Mouse (Mus musculus): ENCODE results near the gene Bcl11b. TPM values are rescaled to one million over a fixed set of nuclear protein-coding genes. Genes with fewer than 3 reads are reported as not detected.
A peak's percentile ranks its signal among the peaks of the same experiment; 100 is the strongest.

The Bcl11b gene
- total RNA-seq (2014; rRNA removed), result 55.2 and 56.8 TPM in 2 replicates
- 18.9 and 19.0 TPM in 2 replicates for polyA plus RNA-seq (2015; fragmentation: Nextera tagmentation; extraction: Ambion mirVana)

DNA sequence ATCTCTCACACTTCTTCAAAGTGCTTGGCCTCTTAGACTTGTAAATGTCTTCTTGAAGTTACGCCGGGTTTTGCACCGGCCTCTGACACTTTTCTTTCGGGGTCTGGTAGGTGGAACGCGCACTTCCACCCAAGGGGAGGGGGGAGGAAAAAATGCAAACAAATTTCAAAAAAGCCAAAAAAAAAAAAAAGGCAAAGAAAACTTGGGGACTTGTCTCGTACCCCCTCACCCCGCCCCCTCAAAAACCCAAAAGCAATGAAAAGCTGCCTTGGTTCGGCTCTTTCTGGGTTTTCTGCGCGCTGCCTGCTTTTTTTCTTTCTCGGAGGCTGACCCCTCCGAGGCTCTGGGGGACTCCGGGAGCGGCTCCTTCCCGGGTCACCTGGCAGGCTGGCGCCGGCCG lies at the start of gene Bcl11b:
Gene Bcl11b (minus strand): TSS at position 120 of the 400 bp plus-strand sequence.
- H3K36me3 ChIP-seq (ENCODE audit: insufficient read depth, low read length), result no peaks in the 10 kb centered on the region
- H3K4me1 ChIP-seq (ENCODE audit: insufficient read depth, low read length), result 0 out of 2 replicates have a peak, but pooled peaks cover 2% of the 10 kb centered on the region
- H3K4me2 ChIP-seq (ENCODE audit: low read depth, low read length, poor library complexity, severe bottlenecking), result peak within 1 kb of the TSS; percentile 95
- peak within 1 kb of the TSS; percentile 81 for H3K4me3 ChIP-seq (ENCODE audit: low read depth, low read length)
- WGBS, result 0% methylated on average over 18 of the region's 19 CpGs
- 0 out of 2 replicates have a peak, but pooled peaks cover 3% of the 10 kb centered on the region for H3K27me3 ChIP-seq (ENCODE audit: insufficient read depth, low read length)
- no peaks in the 10 kb centered on the region for H3K9me3 ChIP-seq (ENCODE audit: low read length)
- TF ChIP-seq CTCF (IDR thresholded peaks at IDR 0.05), result no peak
- H3K27ac ChIP-seq (ENCODE audit: low read depth, low read length), result peak within 1 kb of the TSS; percentile 80
- DNase-seq (ENCODE audit: low spot score) (no peak), ATAC-seq (ENCODE audit: low FRiP score) (no peak)
- peak within 1 kb of the TSS; percentile 82 for H3K9ac ChIP-seq (replicated peaks; ENCODE audit: low read length, poor library complexity, severe bottlenecking)

DNA sequence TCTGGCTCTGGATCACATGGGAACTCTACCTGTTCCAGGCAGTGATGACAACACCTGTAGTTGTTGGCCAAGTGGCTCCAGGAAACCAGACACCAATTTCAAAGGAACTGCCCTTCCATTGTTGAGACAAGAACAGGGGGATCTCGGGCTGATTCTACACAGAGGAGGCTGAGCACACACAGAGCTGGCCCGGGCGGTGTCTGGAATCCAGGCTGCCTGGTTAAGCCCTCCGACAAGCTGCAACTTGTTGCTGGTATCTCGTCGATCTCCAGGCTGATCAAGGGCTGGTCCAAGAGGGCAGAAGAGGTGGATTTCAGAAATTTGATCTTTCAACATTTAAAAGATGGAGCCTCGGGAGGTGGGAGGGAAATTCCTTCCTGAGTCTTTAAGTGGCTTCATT lies 47.6 kb upstream of the Bcl11b start:
- no peak overlapping the region for H3K27ac ChIP-seq (ENCODE audit: low read depth, low read length)
- no peak overlapping the region for H3K4me3 ChIP-seq (ENCODE audit: low read depth, low read length)
- no peaks in the 10 kb centered on the region for H3K27me3 ChIP-seq (ENCODE audit: insufficient read depth, low read length)
- no peaks in the 10 kb centered on the region for H3K4me1 ChIP-seq (ENCODE audit: insufficient read depth, low read length)
- 70% methylated on average over 7 of the region's 7 CpGs for WGBS
- no peak for DNase-seq (ENCODE audit: low spot score)
- H3K36me3 ChIP-seq (ENCODE audit: insufficient read depth, low read length), result no peaks in the 10 kb centered on the region
- no peak overlapping the region for H3K9ac ChIP-seq (replicated peaks; ENCODE audit: low read length, poor library complexity, severe bottlenecking)
- no peak for ATAC-seq (ENCODE audit: low FRiP score)
- no peak overlapping the region for H3K4me2 ChIP-seq (ENCODE audit: low read depth, low read length, poor library complexity, severe bottlenecking)
- H3K9me3 ChIP-seq (ENCODE audit: low read length), result no peaks in the 10 kb centered on the region
- TF ChIP-seq CTCF (IDR thresholded peaks at IDR 0.05), result no peak

DNA sequence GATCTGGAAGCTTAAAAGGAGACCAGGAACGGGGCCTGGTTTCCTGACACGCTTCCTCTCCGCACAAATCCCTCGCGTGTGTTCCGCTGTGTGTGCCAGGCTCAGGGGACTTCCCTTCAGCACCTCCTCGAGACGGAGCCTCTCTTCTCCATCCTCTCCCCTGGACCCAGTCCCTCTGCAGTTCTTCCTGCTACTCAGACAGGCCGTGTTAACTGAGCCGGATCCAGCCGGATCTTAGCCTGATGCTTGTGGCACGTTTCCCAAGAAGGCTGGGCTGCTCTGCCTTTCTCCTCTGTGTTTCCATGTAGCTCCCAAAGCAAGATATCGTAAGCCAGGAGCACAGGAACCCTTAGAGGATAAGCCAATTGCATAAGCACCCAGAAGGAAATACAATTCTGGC lies 46.2 kb upstream of the Bcl11b start:
- ATAC-seq (ENCODE audit: low FRiP score) (no peak), DNase-seq (ENCODE audit: low spot score) (no peak)
- TF ChIP-seq CTCF (IDR thresholded peaks at IDR 0.05), result no peak
- no peaks in the 10 kb centered on the region for H3K27me3 ChIP-seq (ENCODE audit: insufficient read depth, low read length)
- no peaks in the 10 kb centered on the region for H3K4me1 ChIP-seq (ENCODE audit: insufficient read depth, low read length)
- no peak overlapping the region for H3K9ac ChIP-seq (replicated peaks; ENCODE audit: low read length, poor library complexity, severe bottlenecking)
- H3K4me3 ChIP-seq (ENCODE audit: low read depth, low read length), result no peak overlapping the region
- H3K4me2 ChIP-seq (ENCODE audit: low read depth, low read length, poor library complexity, severe bottlenecking), result no peak overlapping the region
- H3K36me3 ChIP-seq (ENCODE audit: insufficient read depth, low read length), result no peaks in the 10 kb centered on the region
- WGBS, result 70% methylated on average over 13 of the region's 13 CpGs
- no peaks in the 10 kb centered on the region for H3K9me3 ChIP-seq (ENCODE audit: low read length)
- H3K27ac ChIP-seq (ENCODE audit: low read depth, low read length), result no peak overlapping the region

DNA sequence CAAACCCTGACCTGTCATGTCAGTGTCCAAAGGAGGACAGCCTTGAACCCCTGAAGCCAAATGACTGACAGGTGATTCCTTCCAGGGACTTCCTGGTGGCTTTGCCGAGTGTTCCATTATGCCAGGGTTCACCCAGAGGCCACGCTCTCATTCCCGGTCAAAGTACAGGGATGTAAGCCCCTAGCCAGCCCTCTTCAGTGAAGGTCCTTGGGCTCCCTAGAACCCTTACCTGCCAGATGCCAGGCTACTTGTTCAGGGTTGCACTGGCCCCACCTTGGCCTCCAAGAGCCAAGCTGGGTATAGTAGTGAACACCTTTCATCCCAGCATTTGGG lies 38.8 kb upstream of the Bcl11b start:
- WGBS, result 80% methylated on average over 3 of the region's 3 CpGs
- H3K27me3 ChIP-seq (ENCODE audit: insufficient read depth, low read length), result no peaks in the 10 kb centered on the region
- TF ChIP-seq CTCF (IDR thresholded peaks at IDR 0.05), result no peak
- ATAC-seq (ENCODE audit: low FRiP score) (no peak), DNase-seq (ENCODE audit: low spot score) (no peak)
- H3K4me1 ChIP-seq (ENCODE audit: insufficient read depth, low read length), result no peaks in the 10 kb centered on the region
- no peaks in the 10 kb centered on the region for H3K9me3 ChIP-seq (ENCODE audit: low read length)
- H3K27ac ChIP-seq (ENCODE audit: low read depth, low read length), result no peak overlapping the region
- H3K4me3 ChIP-seq (ENCODE audit: low read depth, low read length), result no peak overlapping the region
- no peak overlapping the region for H3K4me2 ChIP-seq (ENCODE audit: low read depth, low read length, poor library complexity, severe bottlenecking)
- no peaks in the 10 kb centered on the region for H3K36me3 ChIP-seq (ENCODE audit: insufficient read depth, low read length)
- no peak overlapping the region for H3K9ac ChIP-seq (replicated peaks; ENCODE audit: low read length, poor library complexity, severe bottlenecking)

- Histone ChIP-seq H3K9ac (replicated peaks; ENCODE audit: low read length, poor library complexity, severe bottlenecking) (no peak overlapping the region), H3K4me1 (ENCODE audit: insufficient read depth, low read length) (no peaks in the 10 kb centered on the region), H3K36me3 (ENCODE audit: insufficient read depth, low read length) (no peaks in the 10 kb centered on the region), H3K4me3 (ENCODE audit: low read depth, low read length) (no peak overlapping the region), H3K9me3 (ENCODE audit: low read length) (no peaks in the 10 kb centered on the region), H3K4me2 (ENCODE audit: low read depth, low read length, poor library complexity, severe bottlenecking) (no peak overlapping the region), H3K27me3 (ENCODE audit: insufficient read depth, low read length) (no peaks in the 10 kb centered on the region), H3K27ac (ENCODE audit: low read depth, low read length) (no peak overlapping the region)
- ATAC-seq (ENCODE audit: low FRiP score) (no peak), DNase-seq (ENCODE audit: low spot score) (peak; percentile 91)
- TF ChIP-seq CTCF (IDR thresholded peaks at IDR 0.05), result peak; percentile 75
- WGBS, result 37% methylated on average over 12 of the region's 12 CpGs
Observed at GRCm38 (mm10) chr12:108041571-108042238, 38.3 kb upstream of the Bcl11b start.

GRCm38 (mm10) chr12:108037446-108037845 lies 34.0 kb upstream of the Bcl11b start:
- Histone ChIP-seq H3K9me3 (ENCODE audit: low read length) (no peaks in the 10 kb centered on the region), H3K9ac (replicated peaks; ENCODE audit: low read length, poor library complexity, severe bottlenecking) (no peak overlapping the region), H3K4me3 (ENCODE audit: low read depth, low read length) (no peak overlapping the region), H3K27me3 (ENCODE audit: insufficient read depth, low read length) (no peaks in the 10 kb centered on the region), H3K27ac (ENCODE audit: low read depth, low read length) (no peak overlapping the region), H3K36me3 (ENCODE audit: insufficient read depth, low read length) (no peaks in the 10 kb centered on the region), H3K4me1 (ENCODE audit: insufficient read depth, low read length) (no peaks in the 10 kb centered on the region), H3K4me2 (ENCODE audit: low read depth, low read length, poor library complexity, severe bottlenecking) (no peak overlapping the region)
- ATAC-seq (ENCODE audit: low FRiP score) (no peak), DNase-seq (ENCODE audit: low spot score) (no peak)
- TF ChIP-seq CTCF (IDR thresholded peaks at IDR 0.05), result no peak
- WGBS, result 65% methylated on average over 6 of the region's 6 CpGs
